Mouse (Mus musculus): ENCODE measurements around the gene Sptbn4. TPM values are rescaled to one million over a fixed set of nuclear protein-coding genes. Genes with fewer than 3 reads are reported as not detected.

Gene Sptbn4
- polyA plus RNA-seq, 1 experiment from 2014 or later: 0.37 TPM

DNA sequence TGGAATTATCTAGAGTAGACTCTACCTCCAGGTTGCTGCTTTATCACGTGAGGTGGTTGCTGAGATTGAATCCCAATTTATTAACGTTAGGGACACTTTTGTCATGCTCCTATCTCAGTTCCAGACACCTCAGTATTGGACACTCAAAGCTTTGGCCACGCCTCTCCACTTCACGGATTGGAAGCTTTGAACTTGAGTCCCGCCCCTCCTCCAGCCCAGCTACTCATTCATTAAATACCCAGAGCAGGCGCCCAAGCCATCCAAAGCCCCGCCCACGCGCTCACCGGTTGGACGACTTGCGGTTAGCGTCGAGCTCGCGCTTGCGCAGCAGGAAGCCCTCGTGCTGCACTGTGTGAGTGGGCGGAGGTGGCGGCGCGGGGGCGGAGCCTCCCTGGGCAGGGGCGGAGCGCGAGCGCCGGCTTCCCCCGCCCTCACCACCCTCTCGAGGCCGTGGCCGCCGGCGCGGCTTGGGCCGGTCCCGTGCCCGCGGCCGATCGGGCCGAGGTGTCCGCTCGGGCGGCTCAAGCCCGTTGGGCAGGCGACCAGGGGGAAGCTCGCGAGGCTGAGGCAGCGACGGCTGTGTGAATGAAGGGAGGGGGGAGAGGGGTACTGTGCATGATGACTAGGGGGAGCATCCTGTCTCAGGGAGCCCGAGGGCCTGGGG, 86.1 kb downstream of the Sptbn4 start:
- WGBS: under 1% methylated on average over 52 of the region's 52 CpGs
- Histone ChIP-seq H3K27ac (peak overlapping the region; percentile 84), H3K4me3 (peak overlapping the region; percentile 62), H3K27me3 (ENCODE audit: poor library complexity, severe bottlenecking) (peaks cover 83% of the 10 kb centered on the region), H3K9me3 (peaks cover 10% of the 10 kb centered on the region; the same call in 1 of the 2 replicates), H3K36me3 (replicated peaks) (no peaks in the 10 kb centered on the region), H3K4me1 (peaks cover 32% of the 10 kb centered on the region)
- peak; percentile 99 for DNase-seq (ENCODE audit: extremely low spot score, low spot score)

DNA sequence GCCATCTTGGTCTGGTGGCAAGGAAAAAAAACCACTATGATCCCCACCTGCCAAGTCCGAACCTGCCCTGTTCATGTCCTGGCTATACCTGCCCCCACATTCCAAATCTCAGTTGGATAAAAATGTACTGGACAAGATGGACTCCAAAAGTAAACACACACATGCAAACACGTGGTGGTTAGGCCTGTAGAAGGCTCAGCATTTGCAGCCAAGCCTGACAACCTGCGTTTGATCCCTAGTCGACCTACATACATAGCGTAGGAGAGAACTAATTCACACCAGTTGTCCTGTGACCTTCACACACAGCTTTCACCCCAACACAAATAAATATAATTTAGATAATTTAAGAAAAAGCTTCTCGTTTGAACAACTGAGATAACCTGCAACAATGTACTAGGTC, 86.7 kb downstream of the Sptbn4 start:
- peak overlapping the region; percentile 62 for H3K4me3 ChIP-seq
- peaks cover 36% of the 10 kb centered on the region for H3K4me1 ChIP-seq
- peak overlapping the region; percentile 60 for H3K27ac ChIP-seq
- peaks cover 10% of the 10 kb centered on the region; the same call in 1 of the 2 replicates for H3K9me3 ChIP-seq
- H3K36me3 ChIP-seq (replicated peaks): no peaks in the 10 kb centered on the region
- peaks cover 80% of the 10 kb centered on the region for H3K27me3 ChIP-seq (ENCODE audit: poor library complexity, severe bottlenecking)
- WGBS: 49% methylated on average over 6 of the region's 6 CpGs
- no peak for DNase-seq (ENCODE audit: extremely low spot score, low spot score)

DNA sequence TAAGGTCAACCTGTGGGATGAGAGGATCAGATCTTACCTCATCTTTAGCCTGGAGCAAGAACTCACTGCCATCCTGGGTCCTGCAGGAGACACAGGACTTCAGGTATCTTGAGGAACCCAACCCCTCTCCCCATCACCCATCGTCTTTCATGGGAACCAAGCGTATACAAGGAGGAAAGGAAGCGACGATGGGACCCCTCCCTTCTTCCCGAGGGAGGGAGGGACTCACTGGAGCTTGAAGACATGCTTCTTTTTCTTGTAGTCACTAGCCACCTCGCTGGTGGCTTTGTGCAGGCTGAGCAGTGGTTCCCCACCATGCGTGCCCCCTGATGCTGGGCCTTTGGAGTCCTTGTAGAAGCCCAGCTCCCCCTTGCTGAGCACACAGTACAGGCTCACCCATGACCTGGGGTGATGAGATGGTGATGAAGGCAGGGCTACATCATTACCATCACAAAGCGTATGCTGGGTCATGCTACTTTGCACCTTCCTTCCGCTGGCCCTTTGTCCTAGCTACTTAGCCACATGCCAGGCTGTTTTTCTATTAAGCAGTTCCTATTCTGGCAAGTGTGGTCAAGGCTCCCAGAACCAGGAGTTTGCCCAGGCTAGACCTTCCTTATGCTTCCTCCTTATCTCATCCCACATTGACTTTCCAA, 87.7 kb downstream of the Sptbn4 start:
- peaks cover 6% of the 10 kb centered on the region; the same call in 1 of the 2 replicates for H3K9me3 ChIP-seq
- H3K4me1 ChIP-seq: peaks cover 42% of the 10 kb centered on the region
- H3K36me3 ChIP-seq (replicated peaks): no peaks in the 10 kb centered on the region
- peaks cover 74% of the 10 kb centered on the region for H3K27me3 ChIP-seq (ENCODE audit: poor library complexity, severe bottlenecking)
- 89% methylated on average over 9 of the region's 9 CpGs for WGBS
- no peak overlapping the region for H3K27ac ChIP-seq
- no peak overlapping the region for H3K4me3 ChIP-seq
- DNase-seq (ENCODE audit: extremely low spot score, low spot score): no peak

DNA sequence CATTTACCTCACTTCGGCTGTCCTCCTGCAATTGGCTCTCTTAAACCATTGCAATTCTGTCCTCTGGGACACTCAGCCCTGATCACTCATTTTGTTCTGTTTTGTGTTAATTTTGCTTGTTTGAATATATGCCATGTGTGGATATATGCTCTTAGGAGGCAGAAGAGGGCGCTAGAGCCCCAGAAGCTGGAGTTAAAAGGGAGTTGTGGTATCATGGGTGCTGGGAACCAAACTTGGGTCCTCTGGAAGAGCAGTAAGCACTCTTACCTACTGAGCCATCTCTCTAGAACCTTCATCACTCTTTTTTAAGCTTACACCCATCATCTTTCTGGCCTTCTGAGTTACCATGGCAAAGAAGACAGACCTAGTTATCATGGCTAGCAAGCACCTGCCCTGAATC, 88.3 kb downstream of the Sptbn4 start:
- Histone ChIP-seq H3K27ac (no peak overlapping the region), H3K9me3 (peaks cover 6% of the 10 kb centered on the region; the same call in 1 of the 2 replicates), H3K27me3 (ENCODE audit: poor library complexity, severe bottlenecking) (peaks cover 73% of the 10 kb centered on the region), H3K36me3 (replicated peaks) (no peaks in the 10 kb centered on the region), H3K4me1 (peaks cover 46% of the 10 kb centered on the region), H3K4me3 (no peak overlapping the region)
- no peak for DNase-seq (ENCODE audit: extremely low spot score, low spot score)
- WGBS: 78% methylated on average over 2 of the region's 2 CpGs

DNA sequence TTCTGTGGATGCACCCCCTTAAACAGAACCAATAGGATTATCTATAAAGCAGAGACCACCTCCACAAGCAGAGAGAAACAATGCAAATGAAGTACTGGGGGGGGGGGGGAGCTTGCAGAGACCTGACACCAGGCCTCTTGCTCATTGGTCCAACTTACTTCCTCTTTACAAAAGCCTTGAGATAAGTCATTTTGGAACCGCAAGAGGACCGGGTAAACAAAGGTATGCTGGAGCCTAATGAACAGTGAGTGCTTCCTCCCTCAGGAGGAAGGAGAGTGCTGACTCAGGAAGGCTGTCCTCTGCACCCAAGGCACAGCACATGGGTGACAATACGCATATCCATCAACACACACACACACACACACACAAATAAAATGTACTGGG, 89.9 kb downstream of the Sptbn4 start:
- peaks cover 10% of the 10 kb centered on the region for H3K36me3 ChIP-seq (replicated peaks)
- H3K27me3 ChIP-seq (ENCODE audit: poor library complexity, severe bottlenecking): peaks cover 57% of the 10 kb centered on the region
- H3K4me1 ChIP-seq: peaks cover 43% of the 10 kb centered on the region
- peak overlapping the region; percentile 80 for H3K4me3 ChIP-seq
- 25% methylated on average over 3 of the region's 3 CpGs for whole genome bisulfite sequencing
- DNase-seq (ENCODE audit: extremely low spot score, low spot score): no peak
- H3K27ac ChIP-seq: no peak overlapping the region
- H3K9me3 ChIP-seq: peaks cover 6% of the 10 kb centered on the region; the same call in 1 of the 2 replicates

DNA sequence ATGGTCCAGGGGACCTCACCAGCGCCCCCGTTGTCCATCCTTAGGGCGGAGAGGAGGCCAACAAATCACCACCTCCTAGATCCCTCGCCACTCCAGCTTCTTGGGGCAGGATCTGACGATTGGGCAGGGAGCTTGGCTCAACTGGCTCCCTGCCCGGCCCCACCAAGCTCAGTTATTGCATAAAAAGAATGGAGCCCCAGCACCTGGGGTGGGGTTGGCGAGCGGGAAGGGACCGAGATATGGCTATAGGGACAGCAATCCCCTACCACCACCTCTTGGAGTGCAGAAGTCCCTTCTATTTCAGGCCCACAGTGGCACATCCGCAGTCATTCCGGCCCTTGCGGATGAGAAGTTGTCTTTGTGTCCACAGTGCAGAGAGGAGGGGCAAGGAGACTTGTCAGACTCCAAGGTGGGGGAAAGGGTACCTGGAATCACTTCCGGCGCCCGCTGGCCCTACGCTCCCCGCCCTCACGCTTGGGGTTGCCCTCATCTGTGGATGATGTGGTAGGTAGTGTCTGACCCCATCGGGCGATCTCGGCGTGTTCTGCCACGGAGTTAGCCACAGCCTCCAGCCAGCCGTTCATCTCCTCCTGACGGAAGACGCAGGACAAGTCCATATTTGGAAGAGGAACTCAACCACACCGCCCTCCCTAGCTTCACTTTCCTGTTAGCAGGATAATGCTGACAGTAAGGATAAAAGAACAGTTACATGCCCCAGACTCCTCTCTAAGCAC, 90.5 kb downstream of the Sptbn4 start, which contains the start of gene Gm20479:
Gene Gm20479, minus strand, starts transcription at position 559 of the 734 bp plus-strand sequence.
- Histone ChIP-seq H3K4me3 (peak within 1 kb of the TSS; percentile 80), H3K4me1 (peaks cover 42% of the 10 kb centered on the region), H3K27me3 (ENCODE audit: poor library complexity, severe bottlenecking) (peaks cover 51% of the 10 kb centered on the region), H3K9me3 (peaks cover 6% of the 10 kb centered on the region; the same call in 1 of the 2 replicates), H3K27ac (peak within 1 kb of the TSS; percentile 85), H3K36me3 (replicated peaks) (peaks cover 16% of the 10 kb centered on the region)
- no peak for DNase-seq (ENCODE audit: extremely low spot score, low spot score)
- whole genome bisulfite sequencing: 4% methylated on average over 27 of the region's 27 CpGs

DNA sequence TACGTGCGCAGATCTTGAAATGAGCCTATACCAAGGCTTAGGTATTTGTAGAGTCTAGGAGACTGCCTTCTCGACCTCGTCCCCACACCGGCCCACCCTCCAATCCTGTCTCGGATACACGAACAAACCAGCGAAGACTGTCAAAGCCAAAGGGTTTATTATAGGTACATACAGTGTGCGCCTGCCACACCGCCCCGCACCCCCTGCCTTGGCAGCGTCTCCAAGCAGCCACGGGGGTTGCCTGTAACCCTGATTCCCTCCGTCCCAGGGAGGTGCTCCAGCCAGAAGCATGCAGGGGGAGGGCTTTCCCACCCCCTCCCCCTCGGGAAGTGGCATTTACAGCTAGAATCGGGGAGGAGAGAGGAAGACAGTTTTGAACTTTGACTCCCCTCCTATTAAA, 91.2 kb downstream of the Sptbn4 start:
- H3K4me1 ChIP-seq: peaks cover 36% of the 10 kb centered on the region
- H3K27me3 ChIP-seq (ENCODE audit: poor library complexity, severe bottlenecking): peaks cover 45% of the 10 kb centered on the region
- H3K36me3 ChIP-seq (replicated peaks): peaks cover 24% of the 10 kb centered on the region
- H3K27ac ChIP-seq: peak overlapping the region; percentile 85; the same call in 1 of the 2 replicates
- peaks cover 6% of the 10 kb centered on the region; the same call in 1 of the 2 replicates for H3K9me3 ChIP-seq
- peak overlapping the region; percentile 80 for H3K4me3 ChIP-seq
- no peak for DNase-seq (ENCODE audit: extremely low spot score, low spot score)
- WGBS: under 1% methylated on average over 16 of the region's 16 CpGs

DNA sequence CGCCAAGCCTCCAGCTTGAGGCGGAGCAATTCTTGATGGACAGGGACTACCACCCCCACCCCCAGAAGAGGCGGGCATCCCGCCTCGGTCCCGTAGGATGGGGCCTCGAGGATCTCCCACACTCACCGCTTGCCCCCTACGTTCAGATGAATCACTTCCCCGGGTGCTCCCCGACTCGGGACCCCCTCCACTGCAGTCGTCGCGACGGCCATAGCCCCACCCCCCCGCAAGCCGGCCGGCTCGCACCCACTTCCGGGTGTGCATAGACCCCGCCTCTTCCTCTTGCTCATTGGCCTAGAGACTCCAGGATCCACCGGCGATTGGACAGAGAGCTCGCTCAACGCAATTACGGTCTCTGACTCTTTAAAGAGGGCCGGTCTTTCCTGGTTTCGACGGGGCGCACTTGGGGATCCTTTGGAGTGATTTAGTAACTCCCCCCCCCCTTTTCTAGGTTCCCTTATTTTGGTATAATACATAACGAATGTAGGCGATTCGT, 91.7 kb downstream of the Sptbn4 start, which contains the start of gene Shkbp1:
Gene Shkbp1, minus strand, starts transcription at position 275 of the 496 bp plus-strand sequence.
- H3K9me3 ChIP-seq: peaks cover 6% of the 10 kb centered on the region; the same call in 1 of the 2 replicates
- peaks cover 45% of the 10 kb centered on the region for H3K27me3 ChIP-seq (ENCODE audit: poor library complexity, severe bottlenecking)
- DNase-seq (ENCODE audit: extremely low spot score, low spot score): peak; percentile 90
- peaks cover 32% of the 10 kb centered on the region for H3K4me1 ChIP-seq
- peak within 1 kb of the TSS; percentile 80 for H3K4me3 ChIP-seq
- H3K36me3 ChIP-seq (replicated peaks): peaks cover 27% of the 10 kb centered on the region
- WGBS: under 1% methylated on average over 34 of the region's 34 CpGs
- peak within 1 kb of the TSS; percentile 85 for H3K27ac ChIP-seq

DNA sequence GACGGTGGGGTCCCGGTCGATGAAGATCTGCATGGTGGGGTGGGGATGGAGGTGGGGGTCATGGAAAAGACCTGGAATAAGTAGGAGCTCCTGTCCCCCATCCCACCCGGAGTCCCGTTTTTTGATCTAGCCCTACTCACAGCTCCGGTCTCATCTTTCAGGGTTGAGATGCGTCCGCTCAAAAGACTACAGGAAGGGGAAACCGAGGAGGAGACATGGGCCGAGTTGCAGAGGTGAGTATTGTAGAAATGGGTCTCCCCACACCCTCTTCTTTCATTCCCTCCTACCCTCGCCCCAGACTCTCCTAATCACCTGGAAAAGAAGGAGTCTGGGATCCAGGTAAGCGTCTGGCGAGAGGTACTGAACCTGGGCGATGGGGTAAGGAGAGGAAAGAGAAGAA, 92.2 kb downstream of the Sptbn4 start:
- peak overlapping the region; percentile 85 for H3K27ac ChIP-seq
- DNase-seq (ENCODE audit: extremely low spot score, low spot score): no peak
- peak overlapping the region; percentile 80 for H3K4me3 ChIP-seq
- 10% methylated on average over 14 of the region's 14 CpGs for WGBS
- peaks cover 6% of the 10 kb centered on the region; the same call in 1 of the 2 replicates for H3K9me3 ChIP-seq
- H3K4me1 ChIP-seq: peaks cover 29% of the 10 kb centered on the region
- peaks cover 45% of the 10 kb centered on the region for H3K27me3 ChIP-seq (ENCODE audit: poor library complexity, severe bottlenecking)
- H3K36me3 ChIP-seq (replicated peaks): peaks cover 32% of the 10 kb centered on the region

DNA sequence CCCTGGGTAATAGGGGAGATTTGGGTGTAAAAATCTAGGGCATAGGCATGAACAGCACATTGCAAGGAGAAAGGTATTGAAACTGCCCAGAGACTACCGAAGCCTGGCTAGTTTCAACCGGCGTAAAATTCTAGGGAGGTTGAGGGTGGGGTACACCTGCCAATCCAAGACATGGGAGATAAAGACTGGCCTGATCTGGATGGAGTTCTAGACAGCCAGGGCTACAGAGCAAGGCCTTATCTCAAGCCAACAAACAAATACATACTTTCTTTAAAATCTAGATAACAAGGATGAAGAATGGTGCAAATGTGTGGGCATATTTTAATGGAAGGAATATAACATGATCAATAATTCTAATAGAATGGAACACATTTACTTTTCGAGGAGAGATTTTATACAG, 92.7 kb downstream of the Sptbn4 start:
- peaks cover 45% of the 10 kb centered on the region for H3K27me3 ChIP-seq (ENCODE audit: poor library complexity, severe bottlenecking)
- 58% methylated on average over 4 of the region's 4 CpGs for WGBS
- H3K36me3 ChIP-seq (replicated peaks): peaks cover 37% of the 10 kb centered on the region
- H3K4me1 ChIP-seq: peaks cover 29% of the 10 kb centered on the region
- no peak for DNase-seq (ENCODE audit: extremely low spot score, low spot score)
- H3K4me3 ChIP-seq: peak overlapping the region; percentile 80
- H3K27ac ChIP-seq: no peak overlapping the region
- peaks cover 4% of the 10 kb centered on the region; the same call in 1 of the 2 replicates for H3K9me3 ChIP-seq

DNA sequence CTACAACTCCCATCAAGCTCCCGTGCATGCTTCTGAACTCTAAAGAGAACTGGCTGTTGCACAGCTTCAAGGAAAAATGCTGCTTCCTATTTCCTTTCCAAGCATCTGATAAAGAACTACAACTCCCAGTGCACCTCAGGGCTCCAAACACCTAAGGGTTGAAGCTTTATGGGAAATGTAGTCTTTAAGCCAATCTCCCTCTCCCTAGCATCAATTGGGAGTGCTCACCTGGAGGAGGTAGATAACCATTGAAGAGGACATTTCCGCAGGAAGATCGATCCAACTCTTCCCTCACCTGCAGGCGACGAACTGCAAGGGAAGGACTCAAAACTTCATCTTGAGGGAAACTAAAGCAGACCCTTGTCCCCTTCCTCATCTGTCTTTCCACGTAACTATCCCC, 93.3 kb downstream of the Sptbn4 start:
- Histone ChIP-seq H3K27me3 (ENCODE audit: poor library complexity, severe bottlenecking) (peaks cover 39% of the 10 kb centered on the region), H3K36me3 (replicated peaks) (peaks cover 43% of the 10 kb centered on the region), H3K4me3 (peak overlapping the region; percentile 80), H3K27ac (no peak overlapping the region), H3K4me1 (peaks cover 29% of the 10 kb centered on the region), H3K9me3 (no peaks in the 10 kb centered on the region)
- DNase-seq (ENCODE audit: extremely low spot score, low spot score): no peak
- 27% methylated on average over 6 of the region's 6 CpGs for WGBS

DNA sequence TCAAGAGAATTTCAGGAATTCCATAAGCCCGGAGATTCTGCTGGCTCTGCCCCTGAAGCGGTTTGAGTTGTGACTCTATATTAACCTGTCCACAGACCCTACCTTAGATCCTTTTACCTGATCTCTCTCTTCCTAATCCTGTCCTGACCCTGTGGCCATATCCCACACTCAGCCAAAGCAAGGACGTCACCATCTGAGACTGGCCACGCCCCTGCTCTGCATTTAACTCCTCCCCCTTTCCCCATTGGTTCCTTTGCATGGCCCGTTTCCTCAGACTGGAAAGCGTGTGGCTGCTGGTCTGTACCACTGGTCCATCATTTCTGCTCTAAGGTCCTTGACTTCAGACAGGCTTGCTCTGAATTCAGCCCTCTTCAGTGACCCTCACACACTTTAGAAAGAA, 102.0 kb downstream of the Sptbn4 start:
- H3K27ac ChIP-seq: no peak overlapping the region
- peaks cover 17% of the 10 kb centered on the region for H3K4me1 ChIP-seq
- peaks cover 2% of the 10 kb centered on the region; the same call in 1 of the 2 replicates for H3K27me3 ChIP-seq (ENCODE audit: poor library complexity, severe bottlenecking)
- H3K9me3 ChIP-seq: no peaks in the 10 kb centered on the region
- WGBS: 17% methylated on average over 6 of the region's 6 CpGs
- no peak for DNase-seq (ENCODE audit: extremely low spot score, low spot score)
- H3K36me3 ChIP-seq (replicated peaks): peaks cover 86% of the 10 kb centered on the region
- no peak overlapping the region for H3K4me3 ChIP-seq

Measured in forebrain, embryonic 10.5 days (tissue).